Mouse (Mus musculus): ENCODE results near the gene Cep112.

Gene Cep112

DNA sequence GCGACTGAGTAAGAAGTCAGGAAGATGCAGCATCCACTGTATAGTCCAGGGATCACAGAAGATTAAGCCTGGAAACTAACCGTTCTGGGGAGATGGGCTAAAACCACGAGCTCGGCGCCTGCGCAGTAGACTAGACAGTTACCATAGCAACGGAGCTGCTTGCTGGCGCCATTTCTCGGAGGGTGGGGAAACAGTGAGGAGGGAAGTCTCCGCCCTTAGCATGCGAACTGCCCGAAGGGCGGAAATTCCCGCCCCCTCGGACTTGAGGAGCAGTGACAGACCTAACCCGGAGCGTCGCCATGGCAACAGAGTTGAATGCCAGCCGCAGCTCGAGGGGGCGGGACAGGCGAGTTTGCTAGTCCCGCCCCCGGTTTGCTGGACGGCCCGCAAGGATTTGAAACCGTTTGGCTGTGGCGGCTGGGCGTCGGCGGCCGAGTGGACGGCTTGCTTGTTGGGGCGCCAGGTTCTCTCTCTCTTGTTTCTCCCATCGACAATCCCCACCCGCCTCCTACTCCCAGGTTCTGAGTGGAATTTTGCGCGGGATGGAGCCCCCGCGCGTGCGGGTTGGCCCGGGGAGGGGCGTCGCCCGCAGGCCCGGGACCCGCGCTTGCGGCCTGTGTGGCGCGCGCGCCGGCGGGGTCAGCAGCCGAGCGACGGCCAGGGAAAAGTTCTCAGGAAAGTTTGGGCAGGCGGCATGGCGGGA lies at the start of gene Cep112:
Gene Cep112, plus strand, starts transcription at position 304 of the 703 bp plus-strand sequence.
- DNase-seq = peak; percentile 85

DNA sequence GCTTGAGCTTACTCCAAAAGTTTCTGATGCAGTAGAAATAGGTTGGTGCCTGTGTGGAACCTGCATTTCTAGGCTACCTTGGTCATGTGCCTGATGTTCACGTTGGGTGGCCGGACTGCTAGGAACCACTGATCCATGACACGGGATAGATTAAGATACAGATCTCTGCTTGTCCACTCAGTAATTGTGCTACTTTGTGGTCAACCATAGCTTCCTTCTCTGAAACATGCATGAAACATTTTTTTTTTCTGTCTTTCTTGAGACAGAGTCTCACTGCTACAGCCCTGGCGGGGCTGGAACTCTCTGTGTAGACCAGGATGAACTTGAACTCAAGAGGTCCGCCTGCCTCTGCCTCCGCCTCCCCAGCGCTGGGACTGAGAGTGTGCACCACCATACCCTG lies 48.2 kb upstream of the Cep112 start:
- DNase-seq = no peak

DNA sequence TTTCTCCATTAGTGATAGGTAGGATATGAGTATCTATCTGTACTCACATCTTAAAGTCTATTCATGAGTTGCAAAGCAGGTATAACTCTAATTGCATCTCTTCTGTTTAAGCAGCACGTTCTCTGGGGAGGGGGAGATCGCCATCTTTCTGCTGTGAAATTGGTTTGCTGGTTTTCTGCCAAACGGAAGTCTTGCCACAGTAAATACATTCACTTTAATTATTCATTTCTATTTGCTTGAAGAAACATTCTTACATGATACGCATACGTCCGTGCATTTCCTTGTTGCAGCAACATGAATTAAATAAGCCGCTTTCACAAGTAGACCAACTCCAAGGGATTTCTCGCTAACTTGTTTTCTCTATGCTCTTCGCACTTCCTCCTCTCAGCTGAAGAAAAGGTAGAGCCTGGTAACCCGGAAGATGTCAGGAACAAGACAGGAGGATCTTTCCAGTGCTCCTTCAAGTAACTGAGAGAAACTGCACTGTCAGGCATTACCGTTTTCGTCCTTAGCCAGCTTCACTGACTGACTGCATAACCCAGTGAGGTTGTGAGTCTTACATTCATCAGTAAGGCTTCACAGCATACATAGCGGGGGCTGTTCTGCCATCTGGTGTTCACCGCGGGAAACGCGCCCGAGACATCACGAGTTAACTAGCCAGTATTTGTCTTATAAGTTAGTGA lies 47.2 kb upstream of the Cep112 start:
- peak; percentile 62 for DNase-seq

DNA sequence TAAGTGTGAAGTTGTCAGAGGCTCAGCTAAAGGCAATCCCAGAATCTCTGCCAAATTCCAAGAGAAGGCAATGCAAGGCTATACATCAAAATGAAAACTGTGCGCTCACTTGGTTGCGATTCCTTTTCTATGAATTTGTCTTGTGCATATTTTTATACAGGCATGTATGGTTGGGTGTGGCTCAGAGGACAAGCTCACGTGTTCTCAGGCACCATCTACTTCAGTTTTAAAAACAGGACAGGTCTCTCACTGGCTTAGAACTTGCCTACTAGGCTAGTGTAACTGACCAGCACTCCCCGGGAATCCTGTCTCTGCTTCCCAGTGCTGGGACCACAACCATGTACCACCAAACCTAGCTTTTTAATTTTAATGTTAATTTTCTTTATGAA lies 46.6 kb upstream of the Cep112 start:
- DNase-seq = no peak

DNA sequence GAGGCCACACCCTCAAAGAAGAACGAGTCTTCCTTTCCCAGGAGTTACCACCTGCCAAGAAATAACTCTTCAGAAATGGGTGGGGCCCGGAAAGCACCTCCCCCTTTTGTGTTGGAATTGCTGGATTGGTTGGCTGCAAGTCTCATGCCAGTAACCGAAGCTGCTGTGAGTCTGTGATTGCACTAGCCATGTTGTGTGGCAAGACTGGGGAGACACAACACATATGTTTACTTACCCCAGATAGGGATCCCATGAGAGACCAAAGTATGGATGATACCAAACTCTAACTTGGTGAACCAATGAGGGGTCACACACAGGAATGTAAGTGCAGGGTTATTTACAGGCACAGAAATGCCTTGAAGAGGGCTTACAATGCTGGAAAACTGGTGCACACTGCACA lies 42.3 kb upstream of the Cep112 start:
- no peak for DNase-seq

DNA sequence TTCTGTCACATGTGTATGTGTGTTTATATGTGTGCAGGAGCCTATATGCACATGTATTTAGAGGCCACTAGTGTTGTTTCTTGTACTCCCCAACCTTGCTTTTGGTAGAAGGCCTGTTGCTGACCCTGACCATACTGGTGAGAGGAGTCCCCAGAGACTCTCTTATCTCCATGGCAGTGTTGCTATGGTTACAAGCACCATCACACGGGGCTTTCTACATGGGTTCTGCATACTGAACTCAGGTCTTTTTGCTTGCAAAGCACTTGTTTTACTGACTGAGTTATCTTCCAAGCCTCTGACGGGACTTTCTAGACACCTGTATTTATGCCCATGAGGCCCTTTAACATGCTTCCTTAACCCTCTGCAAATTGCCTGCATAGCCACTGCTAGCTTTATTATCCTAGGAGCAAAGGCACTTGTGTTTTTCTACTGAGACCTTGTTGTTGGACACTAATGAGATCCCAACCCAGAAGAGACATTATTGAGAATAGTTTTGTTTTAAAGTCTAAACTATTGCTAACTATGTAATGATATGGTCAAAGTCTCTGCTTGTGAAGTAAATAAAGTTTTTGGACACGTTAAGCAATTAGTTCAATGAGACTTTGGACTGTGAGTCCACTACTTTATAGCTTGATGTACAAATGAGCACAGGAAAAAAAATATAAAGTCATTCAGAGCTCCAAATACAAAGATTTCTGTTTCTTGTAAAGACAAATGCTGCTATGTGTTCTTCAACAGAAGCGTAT lies 39.9 kb upstream of the Cep112 start:
- DNase-seq = no peak

DNA sequence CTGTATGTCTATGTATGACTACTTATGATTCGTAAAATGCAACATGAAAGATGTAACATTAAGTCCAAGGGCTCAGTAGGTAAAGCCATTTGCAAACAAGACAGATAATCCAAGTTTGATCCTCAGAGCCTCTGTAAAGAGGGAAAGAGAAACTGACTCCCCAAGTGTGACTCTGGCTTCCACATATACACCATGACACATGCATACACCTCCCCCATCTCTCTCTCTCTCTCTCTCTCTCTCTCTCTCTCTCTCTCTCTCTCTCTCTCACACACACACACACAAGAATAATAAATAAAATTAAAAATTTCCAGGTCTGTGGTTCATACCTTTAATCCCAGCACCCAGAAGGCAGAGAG lies 39.3 kb upstream of the Cep112 start:
- DNase-seq = no peak

DNA sequence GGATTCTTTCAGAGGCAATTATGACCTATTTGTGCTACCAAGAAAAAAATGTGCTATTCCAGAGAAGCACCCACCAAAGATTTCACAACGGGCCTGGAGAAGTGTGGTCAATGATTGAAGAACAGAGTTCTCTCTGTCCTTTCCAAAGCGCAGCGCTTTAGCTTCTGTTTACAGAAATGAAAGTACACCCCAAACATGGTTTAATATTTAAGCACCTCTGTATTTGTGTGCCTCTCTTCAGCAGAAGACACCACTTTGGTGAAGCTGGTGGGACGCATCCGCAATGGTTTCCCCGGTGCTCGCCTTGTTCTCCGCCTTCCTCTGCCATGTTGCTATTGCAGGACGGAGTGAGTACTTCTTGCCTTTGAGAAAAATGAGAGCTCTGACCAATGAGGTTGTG lies 29.9 kb upstream of the Cep112 start:
- no peak for DNase-seq

DNA sequence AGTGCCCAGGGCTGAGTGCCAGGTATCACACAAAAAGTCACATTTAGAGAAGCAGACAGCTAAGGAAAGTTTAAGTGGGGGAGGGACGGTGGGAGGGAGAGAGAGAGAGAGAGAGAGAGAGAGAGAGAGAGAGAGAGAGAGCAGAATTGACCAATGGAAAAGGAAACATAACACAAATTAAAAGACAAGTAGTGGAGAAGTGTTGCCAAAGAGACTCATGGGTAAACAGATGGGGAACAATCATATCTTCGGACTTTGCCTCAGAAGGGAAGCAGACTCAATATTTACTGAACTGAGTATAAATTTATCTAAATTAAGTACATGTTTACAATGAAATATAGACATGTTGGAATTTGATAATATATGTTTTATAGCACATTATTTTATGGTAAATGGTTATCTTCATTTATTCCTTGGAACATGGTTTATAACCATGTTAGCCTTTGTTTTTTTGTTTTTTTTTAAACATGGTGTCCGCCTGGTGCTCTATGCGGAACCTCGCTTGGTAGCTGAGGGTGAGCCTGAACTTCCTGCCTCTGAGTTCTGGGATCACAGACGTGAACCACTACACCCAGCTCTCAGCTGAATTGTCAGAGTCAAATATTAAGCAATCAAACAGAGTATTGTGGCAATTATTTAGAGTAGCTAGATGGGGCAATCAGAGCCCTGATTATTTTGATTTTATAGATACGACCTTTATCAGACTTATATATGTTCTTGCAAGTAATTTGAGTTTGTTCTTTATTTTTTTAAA lies 28.7 kb upstream of the Cep112 start:
- no peak for DNase-seq

DNA sequence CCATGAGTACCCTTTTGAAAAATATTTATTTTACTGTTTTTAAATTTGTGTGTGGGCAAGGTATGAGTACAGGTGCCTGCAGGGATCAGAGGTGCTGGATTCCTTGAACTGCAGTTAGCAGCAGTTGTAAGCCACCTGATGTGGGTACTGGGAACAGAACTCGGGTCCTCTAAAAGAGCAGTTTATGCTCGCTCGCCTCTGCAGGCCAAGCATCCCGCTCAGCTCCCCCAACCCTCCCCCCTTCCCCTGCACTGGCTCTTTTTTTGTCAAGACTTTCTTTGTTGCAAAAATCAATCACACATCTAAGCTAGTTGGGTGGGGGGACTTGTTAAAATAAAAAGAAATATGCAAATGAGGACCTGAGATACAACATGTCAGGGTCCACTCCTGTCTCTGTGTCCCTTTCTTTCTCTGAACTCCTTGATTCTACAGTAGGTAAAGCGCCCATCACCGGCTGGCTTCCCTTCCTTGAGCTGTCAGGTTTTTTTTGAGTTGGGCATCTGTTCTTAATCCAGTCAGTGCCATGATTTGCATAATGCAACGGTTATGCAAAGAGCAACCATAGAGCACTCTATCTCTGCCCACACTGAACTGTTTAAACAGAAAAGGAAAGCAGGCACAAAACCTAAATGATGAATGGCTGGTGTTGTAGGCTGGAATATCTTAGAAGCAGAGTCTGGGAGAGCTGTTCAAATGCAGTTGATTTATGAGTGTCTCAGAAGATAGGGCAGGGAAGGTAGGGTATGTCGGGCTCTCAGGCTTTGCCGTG lies 14.9 kb upstream of the Cep112 start:
- no peak for DNase-seq

DNA sequence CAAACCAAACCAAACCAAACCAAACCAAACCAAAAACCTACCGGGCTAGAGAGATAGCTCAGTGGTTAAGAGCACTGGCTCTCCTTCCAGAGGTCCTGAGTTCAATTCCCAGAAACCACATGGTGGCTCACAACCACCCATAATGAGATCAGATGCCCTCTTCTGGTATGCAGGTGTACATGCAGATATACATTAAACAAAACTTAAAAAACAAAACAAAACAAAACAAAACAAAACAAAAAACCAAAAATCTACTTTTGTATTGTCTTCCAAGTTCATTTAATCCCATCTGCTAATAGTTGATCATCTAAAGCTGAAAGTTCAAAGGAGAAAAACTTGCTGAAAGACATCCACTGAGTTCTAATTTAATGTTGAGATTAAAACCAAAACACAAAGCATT lies 8.6 kb upstream of the Cep112 start:
- no peak for DNase-seq

DNA sequence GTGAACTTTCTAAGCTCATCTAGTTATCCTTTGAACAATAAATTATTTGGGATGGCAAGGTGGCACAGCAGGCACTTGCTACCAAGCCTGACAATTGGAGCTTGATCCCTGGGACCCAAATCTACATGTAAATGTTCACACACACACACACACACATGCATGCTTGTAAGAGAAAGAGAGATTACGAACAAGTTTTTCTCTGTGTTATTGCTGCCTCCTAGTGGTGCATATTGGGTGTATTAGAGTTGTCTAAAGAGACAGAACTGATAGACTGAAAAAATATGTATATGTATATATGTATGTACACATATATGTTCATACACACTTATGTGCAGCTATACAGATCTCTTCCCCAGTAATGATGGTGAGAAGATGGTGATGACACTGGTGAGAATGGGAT lies 6.5 kb upstream of the Cep112 start:
- DNase-seq = no peak

DNA sequence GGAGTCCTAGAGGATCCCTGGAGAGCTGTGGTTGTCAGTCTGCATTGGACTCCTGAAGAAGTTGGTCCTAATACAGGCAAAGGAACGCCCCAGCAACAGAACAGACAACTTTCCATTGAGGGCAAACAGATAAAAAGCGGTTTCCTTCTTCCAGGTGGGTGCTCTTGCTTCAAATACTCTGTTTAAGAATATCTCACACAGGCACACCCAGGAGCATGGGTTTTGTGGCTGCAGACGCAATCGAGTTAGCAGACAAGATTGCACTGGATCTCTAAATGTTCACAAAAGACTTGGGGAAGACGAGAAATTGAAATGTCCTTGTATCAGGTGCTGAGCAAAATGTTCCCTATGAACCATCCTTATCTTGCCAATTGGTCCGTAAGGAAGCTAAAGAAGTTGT lies 5.8 kb upstream of the Cep112 start:
- no peak for DNase-seq

DNA sequence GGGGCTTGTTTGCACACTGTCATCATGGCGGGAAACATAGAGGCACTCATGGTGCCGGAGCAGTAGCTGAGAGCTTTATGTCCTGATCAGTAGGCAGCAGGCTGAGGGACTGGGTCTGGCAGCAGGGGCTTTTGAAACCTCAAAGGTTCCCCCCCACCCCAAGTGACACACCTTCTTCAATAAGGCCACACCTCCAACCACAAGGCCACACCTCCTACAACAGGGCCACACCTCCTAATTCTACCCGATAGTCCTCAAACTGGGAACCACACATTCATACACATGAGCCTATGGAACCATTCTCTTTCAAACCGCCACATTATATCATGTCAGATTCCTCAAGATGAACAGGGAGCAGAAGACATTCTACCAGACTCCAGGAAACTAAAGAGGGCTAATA lies 4.2 kb upstream of the Cep112 start:
- DNase-seq = no peak

DNA sequence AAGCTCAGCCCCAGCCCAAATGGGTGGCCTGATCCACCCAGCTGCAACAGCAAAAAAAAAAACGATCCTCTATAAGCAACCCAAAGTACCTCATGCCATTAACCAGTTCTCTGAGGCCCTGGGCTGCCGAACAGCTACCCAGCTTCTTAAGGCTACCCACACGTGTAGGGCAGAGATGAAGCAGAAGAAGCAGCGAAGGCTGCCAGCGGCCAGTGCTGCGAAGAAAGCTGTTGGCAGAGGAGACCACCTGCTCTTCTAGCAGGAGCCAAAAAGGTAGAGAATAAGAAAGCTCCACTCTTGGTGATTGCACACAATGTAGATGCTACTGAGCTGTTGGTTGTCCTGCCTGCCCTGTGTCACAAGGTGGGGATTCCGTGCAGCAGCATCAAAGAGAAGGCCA lies 1.8 kb upstream of the Cep112 start:
- no peak for DNase-seq

DNA sequence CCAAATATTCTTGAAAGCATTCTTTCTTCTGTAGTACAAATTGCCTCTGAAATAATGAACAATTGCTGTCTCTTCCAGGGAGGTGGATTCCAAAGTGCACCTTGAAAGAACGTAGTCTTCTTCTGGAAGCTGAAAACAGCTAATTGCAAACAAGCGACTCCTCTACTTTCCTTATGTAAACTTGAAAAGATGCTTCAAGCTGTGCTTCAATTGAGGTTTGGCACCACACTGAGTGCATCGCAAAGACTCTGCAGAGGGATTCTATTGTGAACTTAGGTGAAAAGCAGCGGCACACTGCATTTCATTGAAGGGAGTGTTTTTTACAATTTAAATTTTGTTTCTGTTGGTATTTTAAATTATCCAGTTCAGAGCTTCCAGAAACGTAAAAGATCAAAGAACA lies 881 bp upstream of the Cep112 start:
- DNase-seq = no peak

DNA sequence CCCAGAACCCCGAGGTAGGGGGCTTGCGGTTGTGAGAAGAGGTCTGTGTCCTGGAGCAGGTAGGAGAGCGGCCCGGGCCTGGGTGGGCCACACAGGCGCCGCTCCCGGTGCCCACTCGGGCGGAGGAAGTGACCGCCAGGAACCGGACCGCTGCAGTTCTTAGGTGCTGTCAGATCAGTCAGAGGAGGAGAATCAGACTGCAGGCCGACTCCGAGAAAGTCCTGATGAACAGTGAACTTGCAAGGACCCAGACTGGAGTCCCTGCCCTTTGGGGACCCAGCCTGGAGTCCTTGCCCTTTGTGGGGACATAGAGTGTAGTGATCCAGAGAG lies 565 bp downstream of the Cep112 start:
- no peak for DNase-seq

DNA sequence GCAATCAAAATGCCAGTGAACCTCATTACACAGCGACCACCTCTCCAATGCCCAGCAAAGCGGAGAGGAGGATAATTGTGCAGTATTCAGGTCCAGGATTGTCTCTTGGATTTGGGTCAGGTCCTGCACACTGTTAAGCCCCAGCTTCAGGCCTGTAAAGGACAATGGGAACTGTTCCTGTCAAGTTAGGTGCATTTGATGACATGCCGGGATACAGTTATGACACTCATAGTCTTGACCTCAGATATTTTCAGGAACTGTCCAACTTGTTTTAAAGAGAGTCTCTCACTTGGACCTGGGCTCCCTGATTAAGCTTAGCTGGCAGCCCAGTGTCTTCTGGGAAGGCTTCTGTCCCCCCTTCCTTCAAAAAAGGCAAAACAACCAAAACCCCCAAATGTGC lies 1.1 kb downstream of the Cep112 start:
- DNase-seq = no peak

DNA sequence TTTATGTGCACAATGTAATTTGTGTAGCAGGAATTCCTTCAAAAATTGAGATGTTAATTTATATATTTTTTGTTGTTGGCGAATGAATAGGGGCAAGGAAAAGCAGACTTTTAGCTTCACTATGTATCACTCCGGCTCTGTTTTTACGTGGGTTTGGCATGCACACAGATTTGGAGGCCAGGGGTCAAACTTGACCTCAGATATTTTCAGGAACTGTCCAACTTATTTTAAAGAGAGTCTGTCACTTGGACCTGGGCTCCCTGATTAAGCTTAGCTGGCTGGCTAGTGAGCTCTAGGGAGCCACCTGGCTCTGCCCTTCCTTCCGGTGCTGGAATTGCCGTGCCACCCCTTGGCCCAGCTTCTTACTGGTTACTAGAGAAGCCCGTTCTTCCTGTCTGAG lies 2.2 kb downstream of the Cep112 start:
- no peak for DNase-seq

DNA sequence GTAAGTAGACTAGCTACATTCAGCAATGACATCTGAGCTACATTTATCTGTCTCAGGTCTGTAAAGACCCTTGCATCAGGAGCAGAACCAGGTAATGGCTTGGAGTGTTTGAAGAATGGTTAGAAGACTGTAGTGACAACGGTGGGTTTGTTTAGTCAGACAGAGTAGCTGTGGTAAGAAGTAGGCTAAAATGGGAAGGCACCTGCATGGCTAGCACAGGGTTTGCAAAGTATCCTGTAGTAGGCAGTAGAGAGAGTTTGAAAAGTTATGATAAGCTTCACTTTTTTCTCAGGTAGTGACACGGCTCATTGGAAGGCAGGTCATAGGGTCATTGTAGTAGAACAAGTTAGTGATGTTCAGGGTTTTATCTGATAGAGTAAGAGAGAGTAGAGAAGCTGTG lies 4.1 kb downstream of the Cep112 start:
- no peak for DNase-seq

DNA sequence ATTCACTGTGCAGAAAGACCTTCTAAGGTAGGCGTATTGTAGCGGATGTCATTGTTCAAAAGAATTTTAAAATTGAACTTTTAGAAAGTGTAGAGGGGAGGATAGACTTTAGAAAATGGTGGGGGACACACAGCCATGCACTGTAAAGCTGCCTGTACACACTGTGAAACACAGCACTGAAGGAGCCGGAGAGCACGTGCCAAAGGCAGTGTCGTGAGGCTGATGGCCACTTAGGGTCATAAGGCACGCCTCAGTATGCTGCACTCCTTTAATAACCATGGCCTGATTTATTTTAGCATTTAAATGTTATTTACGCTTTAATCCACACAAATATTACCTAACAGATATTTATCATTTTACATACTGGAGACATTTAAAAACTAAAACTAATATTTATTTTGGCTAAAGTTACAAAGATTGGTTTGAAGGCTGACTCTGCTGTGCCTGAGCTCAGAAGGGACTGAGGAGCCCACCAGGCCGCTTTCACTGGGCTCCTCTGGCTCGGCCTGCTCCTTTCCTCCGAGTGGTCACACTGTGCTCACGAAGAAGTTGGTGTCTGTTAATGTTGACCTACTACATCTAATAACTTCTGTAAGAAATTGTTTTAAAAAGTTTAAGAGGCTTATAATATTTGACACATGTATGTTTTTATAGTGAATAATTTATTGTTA lies 19.0 kb downstream of the Cep112 start:
- DNase-seq = no peak

DNA sequence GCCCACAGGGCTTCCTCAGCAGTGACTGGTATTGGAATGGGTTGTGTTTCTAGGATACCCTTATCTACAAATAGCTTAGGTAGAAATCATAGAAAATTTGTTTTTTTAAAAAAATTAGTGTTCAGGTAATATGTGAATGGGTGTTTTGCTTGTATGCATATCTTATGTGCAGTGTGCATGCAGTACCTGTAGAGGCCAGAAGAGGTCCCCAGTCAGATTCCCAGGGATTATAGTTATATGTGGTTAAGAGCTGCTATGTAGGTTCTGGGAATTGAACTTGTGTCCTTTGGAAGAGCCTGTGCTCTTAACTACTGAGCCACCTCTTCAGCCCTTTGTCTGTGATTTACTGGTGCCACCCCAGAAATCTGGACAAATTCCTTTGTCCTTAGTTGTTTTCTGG lies 22.2 kb downstream of the Cep112 start:
- DNase-seq = no peak

Data from cerebellum, adult 8-10 months (tissue).